Mouse (Mus musculus): ENCODE results near the gene Gpr146. TPM values are rescaled to one million over a fixed set of nuclear protein-coding genes. Genes with fewer than 3 reads are reported as not detected.

Gene Gpr146
- polyA plus RNA-seq, 1 experiment from 2014 or later = 5.4 TPM

- Histone ChIP-seq H3K27ac (no peak overlapping the region), H3K9ac (no peak overlapping the region; the same call in 1 of the 2 replicates), H3K9me3 (replicated peaks) (no peaks in the 10 kb centered on the region), H3K36me3 (peaks cover 5% of the 10 kb centered on the region; the same call in 1 of the 2 replicates), H3K4me2 (no peak overlapping the region), H3K4me3 (replicated peaks) (no peak overlapping the region), H3K27me3 (no peaks in the 10 kb centered on the region), H3K4me1 (peaks cover 20% of the 10 kb centered on the region; the same call in 1 of the 2 replicates)
- no peak for ATAC-seq (replicated peaks; ENCODE audit: low FRiP score)
- WGBS = 85% methylated on average over 4 of the region's 4 CpGs
Observed at GRCm38 (mm10) chr5:139397359-139397916, 19.9 kb downstream of the Gpr146 start.

- Histone ChIP-seq H3K9ac (no peak overlapping the region), H3K4me2 (no peak overlapping the region), H3K4me1 (peaks cover 17% of the 10 kb centered on the region; the same call in 1 of the 2 replicates), H3K36me3 (no peaks in the 10 kb centered on the region), H3K27ac (no peak overlapping the region), H3K27me3 (no peaks in the 10 kb centered on the region), H3K4me3 (replicated peaks) (no peak overlapping the region), H3K9me3 (replicated peaks) (no peaks in the 10 kb centered on the region)
- WGBS = 33% methylated on average over 5 of the region's 5 CpGs
- peak; percentile 76 for ATAC-seq (replicated peaks; ENCODE audit: low FRiP score)
Observed at GRCm38 (mm10) chr5:139397959-139398753, 20.7 kb downstream of the Gpr146 start.

GRCm38 (mm10) chr5:139398786-139399185 lies 21.3 kb downstream of the Gpr146 start:
- Histone ChIP-seq H3K36me3 (no peaks in the 10 kb centered on the region), H3K9ac (no peak overlapping the region), H3K27me3 (no peaks in the 10 kb centered on the region), H3K4me1 (peaks cover 17% of the 10 kb centered on the region; the same call in 1 of the 2 replicates), H3K27ac (no peak overlapping the region), H3K9me3 (replicated peaks) (no peaks in the 10 kb centered on the region), H3K4me3 (replicated peaks) (no peak overlapping the region), H3K4me2 (no peak overlapping the region)
- ATAC-seq (replicated peaks; ENCODE audit: low FRiP score) = no peak
- WGBS = 87% methylated on average over 5 of the region's 5 CpGs

GRCm38 (mm10) chr5:139399991-139400390 lies 22.5 kb downstream of the Gpr146 start:
- no peak for ATAC-seq (replicated peaks; ENCODE audit: low FRiP score)
- peaks cover 17% of the 10 kb centered on the region; the same call in 1 of the 2 replicates for H3K4me1 ChIP-seq

GRCm38 (mm10) chr5:139402106-139402505 lies 24.6 kb downstream of the Gpr146 start:
- ATAC-seq (replicated peaks; ENCODE audit: low FRiP score) = no peak
- H3K27ac ChIP-seq = no peak overlapping the region
- no peak overlapping the region for H3K4me2 ChIP-seq
- no peak overlapping the region for H3K4me3 ChIP-seq (replicated peaks)
- peaks cover 29% of the 10 kb centered on the region for H3K4me1 ChIP-seq
- no peaks in the 10 kb centered on the region for H3K36me3 ChIP-seq
- H3K9me3 ChIP-seq (replicated peaks) = no peaks in the 10 kb centered on the region
- H3K27me3 ChIP-seq = no peaks in the 10 kb centered on the region
- 91% methylated on average over 2 of the region's 2 CpGs for WGBS
- H3K9ac ChIP-seq = no peak overlapping the region

More at GRCm38 (mm10) chr5:139399991-139400390, 22.5 kb downstream of the Gpr146 start:
- H3K36me3 ChIP-seq = no peaks in the 10 kb centered on the region
- 78% methylated on average over 14 of the region's 14 CpGs for WGBS
- no peak overlapping the region for H3K4me2 ChIP-seq
- H3K27me3 ChIP-seq = no peaks in the 10 kb centered on the region
- no peaks in the 10 kb centered on the region for H3K9me3 ChIP-seq (replicated peaks)
- no peak overlapping the region for H3K9ac ChIP-seq
- no peak overlapping the region for H3K27ac ChIP-seq
- H3K4me3 ChIP-seq (replicated peaks) = no peak overlapping the region

- Histone ChIP-seq H3K9ac (no peak overlapping the region), H3K27ac (no peak overlapping the region), H3K4me2 (no peak overlapping the region), H3K4me3 (replicated peaks) (no peak overlapping the region), H3K36me3 (no peaks in the 10 kb centered on the region), H3K9me3 (replicated peaks) (no peaks in the 10 kb centered on the region), H3K4me1 (peaks cover 36% of the 10 kb centered on the region), H3K27me3 (no peaks in the 10 kb centered on the region)
- WGBS = 82% methylated on average over 8 of the region's 8 CpGs
- ATAC-seq (replicated peaks; ENCODE audit: low FRiP score) = no peak
Observed at GRCm38 (mm10) chr5:139403692-139404260, 26.3 kb downstream of the Gpr146 start.

- H3K36me3 ChIP-seq = no peaks in the 10 kb centered on the region
- peaks cover 45% of the 10 kb centered on the region for H3K4me1 ChIP-seq
- peak within 1 kb of the TSS; percentile 14; the same call in 1 of the 2 replicates for H3K27ac ChIP-seq
- no peak for ATAC-seq (replicated peaks; ENCODE audit: low FRiP score)
- H3K27me3 ChIP-seq = no peaks in the 10 kb centered on the region
- no peak within 1 kb of the TSS for H3K4me3 ChIP-seq (replicated peaks)
- H3K9ac ChIP-seq = no peak within 1 kb of the TSS
- H3K4me2 ChIP-seq = no peak within 1 kb of the TSS
- H3K9me3 ChIP-seq (replicated peaks) = no peaks in the 10 kb centered on the region
- 79% methylated on average over 6 of the region's 6 CpGs for WGBS
Observed at GRCm38 (mm10) chr5:139404801-139405401, 27.4 kb downstream of the Gpr146 start, which contains the start of gene C130050O18Rik. C130050O18Rik (plus strand) TSS chr5:139405280.

- peaks cover 50% of the 10 kb centered on the region for H3K4me1 ChIP-seq
- no peak overlapping the region for H3K9ac ChIP-seq
- H3K27ac ChIP-seq = 0 out of 2 replicates have a peak overlapping the region, but pooled peaks have one; percentile 11
Observed at GRCm38 (mm10) chr5:139405478-139405877, 28.0 kb downstream of the Gpr146 start.

GRCm38 (mm10) chr5:139405953-139406352 lies 28.5 kb downstream of the Gpr146 start:
- ATAC-seq (replicated peaks; ENCODE audit: low FRiP score) = no peak
- WGBS = 61% methylated on average over 3 of the region's 3 CpGs

More at GRCm38 (mm10) chr5:139405478-139405877, 28.0 kb downstream of the Gpr146 start:
- Histone ChIP-seq H3K36me3 (no peaks in the 10 kb centered on the region), H3K9me3 (replicated peaks) (no peaks in the 10 kb centered on the region), H3K27me3 (no peaks in the 10 kb centered on the region), H3K4me3 (replicated peaks) (no peak overlapping the region), H3K4me2 (no peak overlapping the region)
- WGBS = 64% methylated on average over 7 of the region's 7 CpGs
- no peak for ATAC-seq (replicated peaks; ENCODE audit: low FRiP score)

GRCm38 (mm10) chr5:139407121-139407885 lies 29.8 kb downstream of the Gpr146 start:
- ATAC-seq (replicated peaks; ENCODE audit: low FRiP score) = no peak
- WGBS = 85% methylated on average over 14 of the region's 14 CpGs

More at GRCm38 (mm10) chr5:139405953-139406352, 28.5 kb downstream of the Gpr146 start:
- Histone ChIP-seq H3K4me3 (replicated peaks) (no peak overlapping the region), H3K27me3 (no peaks in the 10 kb centered on the region), H3K36me3 (no peaks in the 10 kb centered on the region), H3K4me2 (no peak overlapping the region), H3K4me1 (peaks cover 55% of the 10 kb centered on the region), H3K9me3 (replicated peaks) (no peaks in the 10 kb centered on the region), H3K9ac (no peak overlapping the region), H3K27ac (0 out of 2 replicates have a peak overlapping the region, but pooled peaks have one; percentile 11)

GRCm38 (mm10) chr5:139408511-139408910 lies 31.0 kb downstream of the Gpr146 start:
- Histone ChIP-seq H3K9me3 (replicated peaks) (no peaks in the 10 kb centered on the region), H3K27ac (peak overlapping the region; percentile 63), H3K4me1 (peaks cover 71% of the 10 kb centered on the region), H3K9ac (no peak overlapping the region), H3K4me2 (no peak overlapping the region), H3K27me3 (no peaks in the 10 kb centered on the region), H3K4me3 (replicated peaks) (no peak overlapping the region), H3K36me3 (no peaks in the 10 kb centered on the region)
- ATAC-seq (replicated peaks; ENCODE audit: low FRiP score) = no peak
- 69% methylated on average over 7 of the region's 7 CpGs for WGBS

More at GRCm38 (mm10) chr5:139407121-139407885, 29.8 kb downstream of the Gpr146 start:
- H3K36me3 ChIP-seq = no peaks in the 10 kb centered on the region
- H3K4me2 ChIP-seq = no peak overlapping the region
- no peak overlapping the region for H3K27ac ChIP-seq
- H3K9me3 ChIP-seq (replicated peaks) = no peaks in the 10 kb centered on the region
- H3K9ac ChIP-seq = no peak overlapping the region
- no peak overlapping the region for H3K4me3 ChIP-seq (replicated peaks)
- peaks cover 63% of the 10 kb centered on the region for H3K4me1 ChIP-seq
- no peaks in the 10 kb centered on the region for H3K27me3 ChIP-seq

Data from kidney, embryonic 15.5 days (tissue).